Mouse (Mus musculus): ENCODE measurements around the gene Ifnab.

The Ifnab gene

DNA sequence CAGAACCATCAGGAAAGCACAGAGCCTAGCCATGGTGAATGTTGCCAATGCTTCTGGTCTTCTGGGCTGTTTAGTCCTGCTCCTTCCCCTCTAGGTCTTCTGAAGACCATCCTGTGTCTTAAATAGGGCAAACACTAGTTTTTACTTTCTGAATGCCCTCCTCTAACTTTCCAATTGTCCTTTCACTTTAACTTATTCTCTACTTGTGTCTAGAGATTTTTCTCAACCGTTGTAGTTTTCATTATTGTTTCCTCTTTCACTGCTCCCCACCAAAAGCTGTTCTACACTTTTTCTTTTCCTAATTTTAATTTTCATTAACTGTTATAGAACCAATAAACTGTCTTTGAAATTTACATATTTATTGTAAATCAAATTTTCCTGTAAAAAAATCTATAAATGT lies 14.3 kb downstream of the Ifnab start, which contains the start of gene Ifna16:
Gene Ifna16 (minus strand): TSS at position 101 of the 400 bp plus-strand sequence.
- DNase-seq (ENCODE audit: low spot score), result no peak

DNA sequence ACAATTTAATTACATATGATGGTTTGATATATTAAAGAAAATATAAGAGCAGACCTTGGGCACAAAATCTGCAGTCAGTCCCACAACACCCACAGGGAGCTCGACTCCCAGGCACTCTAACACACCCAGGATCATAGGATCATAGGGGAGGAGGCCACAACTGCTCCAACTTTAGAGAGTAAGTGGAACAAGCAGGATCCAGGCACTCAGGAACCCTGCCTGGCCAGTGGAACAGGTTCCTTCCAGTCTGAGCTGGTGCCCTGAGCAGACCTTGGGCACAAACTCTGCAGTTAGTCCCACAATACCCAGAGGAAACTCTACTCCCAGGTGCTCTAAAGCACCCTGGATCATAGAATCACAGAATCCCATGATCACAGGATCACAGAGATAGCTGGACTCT lies 35.7 kb downstream of the Ifnab start:
- no peak for DNase-seq (ENCODE audit: low spot score)

DNA sequence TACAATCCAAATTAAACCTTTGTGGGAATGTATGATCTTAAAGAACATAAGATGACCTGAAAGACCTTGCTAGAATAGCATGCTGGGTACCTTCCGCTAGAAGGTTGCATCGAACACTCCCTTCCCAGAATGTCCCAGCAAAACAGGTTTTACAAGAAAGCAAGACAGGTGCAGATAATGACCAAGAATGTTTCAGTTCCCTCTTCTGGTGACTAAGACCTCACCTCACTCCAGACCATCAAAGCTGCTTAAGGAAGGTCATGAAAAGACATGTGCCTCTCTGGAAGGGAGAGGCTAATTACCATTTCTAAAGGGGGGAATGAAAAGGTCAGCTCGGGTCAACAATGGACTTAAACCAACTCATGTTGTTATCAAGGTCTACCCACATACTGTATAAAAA lies 37.5 kb downstream of the Ifnab start:
- no peak for DNase-seq (ENCODE audit: low spot score)

DNA sequence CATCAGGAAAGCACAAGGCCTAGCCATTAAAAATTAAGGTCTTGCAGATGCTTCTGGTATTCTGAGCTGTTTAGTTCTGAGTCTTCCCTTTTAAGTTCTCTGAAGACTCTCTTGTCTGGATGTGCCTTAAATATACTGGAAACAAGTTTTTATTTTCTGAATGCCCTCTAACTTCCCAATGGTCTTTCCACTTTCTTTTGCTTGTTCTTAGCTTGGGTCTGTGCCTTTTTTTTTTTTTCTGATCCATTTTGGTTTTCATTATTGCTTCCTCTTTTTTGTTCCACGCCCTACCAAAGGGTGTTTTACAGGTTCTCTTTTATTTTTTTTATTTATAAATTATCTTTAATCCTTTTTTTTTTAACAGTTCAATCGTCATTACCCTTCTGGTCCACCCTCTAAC lies 46.8 kb downstream of the Ifnab start, which contains the start of gene Ifna13:
Gene Ifna13 (minus strand): TSS at position 101 of the 400 bp plus-strand sequence.
- no peak for DNase-seq (ENCODE audit: low spot score)

DNA sequence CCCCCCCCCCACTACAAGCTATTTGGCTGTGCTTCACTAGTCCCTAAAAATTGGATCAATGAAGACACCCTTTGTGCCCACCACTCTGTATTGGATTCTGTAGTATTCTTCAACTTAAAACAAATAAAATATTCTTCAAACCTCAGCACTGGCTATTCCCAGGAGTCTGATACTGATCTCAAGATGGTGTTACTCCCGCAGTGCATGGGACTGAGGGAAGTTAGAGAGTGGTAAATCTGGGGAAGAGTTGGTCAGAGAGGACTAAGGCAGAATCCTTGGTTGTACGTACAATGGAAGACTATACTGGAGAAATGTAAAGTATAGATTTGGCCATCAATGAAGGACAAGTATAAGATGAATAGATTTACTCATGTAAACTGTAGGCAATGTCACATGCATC lies 48.6 kb downstream of the Ifnab start:
- peak; percentile 11 for DNase-seq (ENCODE audit: low spot score)

DNA sequence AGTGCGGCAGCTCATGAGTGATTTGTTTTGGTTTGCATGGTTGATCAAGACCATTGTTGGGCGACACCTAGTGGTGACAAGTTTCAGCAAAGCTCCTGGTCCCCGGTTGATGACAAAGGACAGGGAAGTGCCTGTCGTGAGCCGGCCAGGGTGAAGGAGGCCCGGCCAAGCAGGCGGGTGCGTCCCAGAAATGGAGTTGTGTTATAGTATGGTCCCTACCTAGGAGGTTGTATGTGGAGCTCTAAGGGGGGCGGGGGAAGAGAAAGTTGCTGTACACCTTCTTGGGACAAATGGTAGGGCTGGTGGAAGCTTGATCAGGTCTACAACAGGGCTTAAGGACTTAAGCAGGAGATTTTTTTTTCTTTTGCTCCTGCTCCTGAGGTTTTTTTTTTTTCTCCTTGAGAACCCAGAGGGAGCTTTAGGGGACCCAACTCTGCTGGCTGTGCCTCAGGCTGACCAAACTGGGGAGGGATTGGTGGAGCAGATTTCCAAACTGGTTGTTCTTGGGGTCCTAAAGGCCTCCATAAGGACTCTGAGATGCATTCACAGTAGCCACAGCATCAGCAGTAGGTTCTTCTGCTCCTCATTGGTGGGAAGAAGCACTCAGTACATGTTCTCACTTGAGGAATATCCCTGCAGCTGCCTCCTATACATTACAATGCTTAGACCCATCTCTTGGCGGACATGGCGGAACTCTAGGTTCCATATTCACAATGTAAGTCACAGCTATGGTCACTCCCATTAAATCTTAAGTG lies 49.9 kb downstream of the Ifnab start:
- DNase-seq (ENCODE audit: low spot score), result peak; percentile 99

DNA sequence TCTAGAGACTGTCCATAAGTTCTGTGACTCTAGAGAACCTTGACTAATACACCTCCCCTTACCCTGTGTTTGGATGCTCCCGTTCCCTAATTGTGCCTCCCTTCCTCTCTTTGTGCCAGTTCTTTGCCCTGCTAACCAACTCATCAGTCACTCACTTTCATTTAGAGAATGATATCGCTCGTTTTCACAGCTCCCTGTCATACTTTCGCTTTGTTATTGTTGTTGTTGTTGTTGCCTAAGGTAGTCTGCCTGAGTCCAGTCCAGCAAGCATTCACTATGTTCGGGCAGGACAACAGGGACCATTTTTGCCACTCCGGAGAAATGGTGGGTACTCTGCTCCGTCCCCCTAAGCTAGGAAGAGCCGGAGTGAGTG lies 50.5 kb downstream of the Ifnab start:
- no peak for DNase-seq (ENCODE audit: low spot score)

Data from embryo, embryonic 10 days (tissue).